Mouse (Mus musculus) bone marrow, adult 2 months (tissue): Measurements from ENCODE around the gene Meis2. TPM values are rescaled to one million over a fixed set of nuclear protein-coding genes. Genes with fewer than 3 reads are reported as not detected.

Experiments used
- H3K27ac ChIP-seq: fragments of 200-500 bp; 2 replicates; pipeline ENCODE4 v1.5.1; 2012; ENCODE audit warnings: low read depth, mild to moderate bottlenecking, control low read depth, inconsistent platforms, low read length; ENCODE audit not compliant: control insufficient read depth, poor library complexity, insufficient read depth
- H3K4me1 ChIP-seq: fragments of 200-500 bp; 2 replicates; pipeline ENCODE4 v1.6.1; 2011; ENCODE audit warnings: low read length; ENCODE audit not compliant: control insufficient read depth, insufficient read depth
- H3K4me3 ChIP-seq: fragments of 200-500 bp; replicated peaks from 2 replicates; pipeline ENCODE3; 2011; ENCODE audit warnings: mild to moderate bottlenecking, low read depth, low read length, control low read depth; ENCODE audit not compliant: control insufficient read depth
- CTCF ChIP-seq: fragments of 200-500 bp; IDR thresholded peaks from 2 replicates; pipeline ENCODE4 v1.5.1; 2011; ENCODE audit warnings: low read length, control low read depth; ENCODE audit not compliant: control insufficient read depth, insufficient read depth
- POLR2A ChIP-seq: fragments of 200-500 bp; IDR thresholded peaks from 2 replicates; pipeline ENCODE4 v1.6.1; 2011; ENCODE audit warnings: low read depth, mild to moderate bottlenecking, control low read depth, low read length, borderline replicate concordance; ENCODE audit not compliant: control insufficient read depth
- WGBS: fragments of 180-500 bp; shearing (Covaris S2); methylation state at CpG from one replicate; pipeline ENCODE4 v1.1.7; 2018; 5-methylcytosine and 5-hydroxymethylcytosine counted together
- polyA plus RNA-seq: library from polyadenylated mRNA; stranded (reverse); fragments of >200 nt; gene quantifications from 2 replicates; pipeline ENCODE4 v1.2.4, GENCODE M21; 2011; ENCODE audit warnings: low replicate concordance; ENCODE audit not compliant: missing spikeins, insufficient read depth, insufficient read length

Gene Meis2
- polyA plus RNA-seq, 1 experiment = 7.9 TPM

- H3K27ac ChIP-seq = no peak overlapping the region
- H3K4me3 ChIP-seq = no peak overlapping the region
- WGBS = 66% methylated on average over 3 of the region's 3 CpGs
- H3K4me1 ChIP-seq = no peaks in the 10 kb centered on the region
- TF ChIP-seq CTCF (no peak), POLR2A (no peak)
Observed at GRCm38 (mm10) chr2:115950645-115951044, 115.0 kb downstream of the Meis2 start.

GRCm38 (mm10) chr2:115948630-115949426, 116.8 kb downstream of the Meis2 start:
- TF ChIP-seq CTCF (no peak), POLR2A (no peak)
- Histone ChIP-seq H3K27ac (no peak overlapping the region), H3K4me1 (no peaks in the 10 kb centered on the region), H3K4me3 (no peak overlapping the region)
- 80% methylated on average over 7 of the region's 7 CpGs for WGBS

- Histone ChIP-seq H3K27ac (no peak overlapping the region), H3K4me1 (no peaks in the 10 kb centered on the region), H3K4me3 (no peak overlapping the region)
- WGBS = 40% methylated on average over 7 of the region's 7 CpGs
- TF ChIP-seq CTCF = no peak
- no peak for TF ChIP-seq POLR2A
Observed at GRCm38 (mm10) chr2:115947714-115948226, 117.9 kb downstream of the Meis2 start.

- Histone ChIP-seq H3K4me1 (no peaks in the 10 kb centered on the region), H3K4me3 (no peak overlapping the region), H3K27ac (no peak overlapping the region)
- 86% methylated on average over 8 of the region's 8 CpGs for WGBS
- TF ChIP-seq POLR2A (no peak), CTCF (no peak)
Observed at GRCm38 (mm10) chr2:115943044-115943443, 122.6 kb downstream of the Meis2 start.

GRCm38 (mm10) chr2:115939849-115940248, 125.8 kb downstream of the Meis2 start:
- no peak overlapping the region for H3K4me3 ChIP-seq
- no peak overlapping the region for H3K27ac ChIP-seq
- H3K4me1 ChIP-seq = no peaks in the 10 kb centered on the region
- TF ChIP-seq POLR2A = no peak
- TF ChIP-seq CTCF = no peak
- 84% methylated on average over 5 of the region's 5 CpGs for WGBS

GRCm38 (mm10) chr2:115938926-115939563, 126.6 kb downstream of the Meis2 start:
- 82% methylated on average over 8 of the region's 8 CpGs for WGBS

GRCm38 (mm10) chr2:115938296-115938695, 127.3 kb downstream of the Meis2 start:
- WGBS = 84% methylated on average over 3 of the region's 3 CpGs
- no peak overlapping the region for H3K27ac ChIP-seq
- H3K4me3 ChIP-seq = no peak overlapping the region
- no peaks in the 10 kb centered on the region for H3K4me1 ChIP-seq
- no peak for TF ChIP-seq POLR2A
- no peak for TF ChIP-seq CTCF

More at GRCm38 (mm10) chr2:115938926-115939563, 126.6 kb downstream of the Meis2 start:
- Histone ChIP-seq H3K4me1 (no peaks in the 10 kb centered on the region), H3K27ac (no peak overlapping the region), H3K4me3 (no peak overlapping the region)
- TF ChIP-seq POLR2A (no peak), CTCF (no peak)

- Histone ChIP-seq H3K27ac (no peak overlapping the region), H3K4me1 (no peaks in the 10 kb centered on the region), H3K4me3 (no peak overlapping the region)
- no peak for TF ChIP-seq POLR2A
- 63% methylated on average over 1 of the region's 1 CpGs for WGBS
Observed at GRCm38 (mm10) chr2:115937896-115938295, 127.7 kb downstream of the Meis2 start.
